Mouse (Mus musculus) ovary, postnatal 14 days (tissue): ENCODE data around the gene Rtn2.
A peak's percentile ranks its signal among the peaks of the same experiment; 100 is the strongest.
"Not testable (repeated sequence)": the region's sequence is repeated elsewhere in the genome, so short reads cannot be mapped to it uniquely, and the experiment has no call there.

Experiments used
- DNase-seq: peaks from one replicate; pipeline ENCODE4 v3.0.0; 2022; ENCODE audit warnings: low spot score

The Rtn2 gene

GRCm38 (mm10) chr7:19269721-19270441, 12.5 kb upstream of the Rtn2 start:
- DNase-seq, result no peak

GRCm38 (mm10) chr7:19270509-19271237, 11.8 kb upstream of the Rtn2 start:
- DNase-seq, result no peak

- DNase-seq, result peak; percentile 78
Measured at GRCm38 (mm10) chr7:19271238-19272172, 10.9 kb upstream of the Rtn2 start, which contains the start of gene Vasp. TSS of gene Vasp (minus strand) at chr7:19271817.

- DNase-seq, result no peak
Measured at GRCm38 (mm10) chr7:19272173-19272764, 10.2 kb upstream of the Rtn2 start.

- no peak for DNase-seq
Measured at GRCm38 (mm10) chr7:19276253-19276652, 6.2 kb upstream of the Rtn2 start.

GRCm38 (mm10) chr7:19279052-19279451, 3.4 kb upstream of the Rtn2 start:
- no peak for DNase-seq

GRCm38 (mm10) chr7:19279581-19280114, 2.8 kb upstream of the Rtn2 start, which contains the start of gene Ppm1n:
TSS of gene Ppm1n (minus strand) at chr7:19280064.
- no peak for DNase-seq

- DNase-seq, result not testable (repeated sequence)
Measured at GRCm38 (mm10) chr7:19281680-19282304, 632 bp upstream of the Rtn2 start.

GRCm38 (mm10) chr7:19282791-19283405, 474 bp downstream of the Rtn2 start:
- no peak for DNase-seq

GRCm38 (mm10) chr7:19283406-19283804, 981 bp downstream of the Rtn2 start:
- DNase-seq, result no peak

GRCm38 (mm10) chr7:19284763-19285162, 2.3 kb downstream of the Rtn2 start:
- DNase-seq, result no peak

GRCm38 (mm10) chr7:19290969-19291596, 8.7 kb downstream of the Rtn2 start:
- DNase-seq, result no peak

GRCm38 (mm10) chr7:19295503-19296185, 13.2 kb downstream of the Rtn2 start:
- DNase-seq, result peak; percentile 96

GRCm38 (mm10) chr7:19297034-19297433, 14.6 kb downstream of the Rtn2 start:
- no peak for DNase-seq

GRCm38 (mm10) chr7:19297794-19298193, 15.4 kb downstream of the Rtn2 start:
- DNase-seq, result no peak

- no peak for DNase-seq
Measured at GRCm38 (mm10) chr7:19299194-19299593, 16.8 kb downstream of the Rtn2 start.

- DNase-seq, result peak; percentile 72
Measured at GRCm38 (mm10) chr7:19300501-19301421, 18.3 kb downstream of the Rtn2 start.
